Mouse (Mus musculus) limb, embryonic 14.5 days (tissue): Measurements from ENCODE around the gene Tmem131l. TPM values are rescaled to one million over a fixed set of nuclear protein-coding genes. Genes with fewer than 3 reads are reported as not detected.

Experiments
- ATAC-seq: fragments of 200-750 bp; cut with Nextera tagmentation; 2 replicates; pipeline ENCODE4 v1.8.0; 2017; ENCODE audit warnings: low read depth, moderate number of reproducible peaks, moderate TSS enrichment; ENCODE audit not compliant: low FRiP score
- DNase-seq: peaks from one replicate; pipeline ENCODE4 v3.0.0-alpha.2; 2015; ENCODE audit warnings: low spot score
- H3K27ac ChIP-seq: fragments of 300-500 bp; sonication (generic); replicated peaks from 2 replicates; pipeline ENCODE4 v1.5.1; 2014; ENCODE audit warnings: low read depth, mild to moderate bottlenecking, low read length, moderate library complexity, mixed read lengths
- H3K27me3 ChIP-seq: fragments of 300-500 bp; sonication (generic); 2 replicates; pipeline ENCODE4 v1.6.1; 2014; ENCODE audit warnings: low read length, mixed read lengths; ENCODE audit not compliant: control insufficient read depth, insufficient read depth
- H3K36me3 ChIP-seq: fragments of 300-500 bp; sonication (generic); 2 replicates; pipeline ENCODE4 v1.6.1; 2014; ENCODE audit warnings: mild to moderate bottlenecking, low read length, moderate library complexity, mixed read lengths; ENCODE audit not compliant: control insufficient read depth, insufficient read depth
- H3K4me1 ChIP-seq: fragments of 300-500 bp; sonication (generic); 2 replicates; pipeline ENCODE4 v1.6.1; 2014; ENCODE audit warnings: antibody characterized with exemption, low read length, mixed read lengths; ENCODE audit not compliant: control insufficient read depth, insufficient read depth
- H3K4me2 ChIP-seq: fragments of 300-500 bp; sonication (generic); replicated peaks from 2 replicates; pipeline ENCODE4 v1.6.1; 2014; ENCODE audit warnings: low read depth, mild to moderate bottlenecking, low read length, moderate library complexity; ENCODE audit not compliant: severe bottlenecking
- H3K4me3 ChIP-seq: fragments of 300-500 bp; sonication (generic); replicated peaks from 2 replicates; pipeline ENCODE4 v1.5.1; 2014; ENCODE audit warnings: low read length
- H3K9ac ChIP-seq: fragments of 300-500 bp; sonication (generic); 2 replicates; pipeline ENCODE4 v1.6.1; 2014; ENCODE audit warnings: mild to moderate bottlenecking, low read depth, low read length, moderate library complexity; ENCODE audit not compliant: severe bottlenecking
- H3K9me3 ChIP-seq: fragments of 300-500 bp; sonication (generic); 2 replicates; pipeline ENCODE4 v1.6.1; 2016; ENCODE audit warnings: low read length; ENCODE audit not compliant: control insufficient read depth
- POLR2A ChIP-seq: fragments of 200-500 bp; IDR thresholded peaks from 2 replicates; pipeline ENCODE4 v1.8.0; 2012; ENCODE audit warnings: inconsistent platforms, mild to moderate bottlenecking, moderate library complexity, borderline replicate concordance; ENCODE audit not compliant: insufficient read depth, insufficient read length; ENCODE audit errors: extremely low read depth
- WGBS: fragments of 180-500 bp; shearing (Covaris S2); extraction: QIAGEN DNeasy Blood & Tissue Kit; methylation state at CpG from one replicate; pipeline ENCODE4 v1.1.7; 2014; 5-methylcytosine and 5-hydroxymethylcytosine counted together
- polyA plus RNA-seq, 2 experiments: library from polyadenylated mRNA; depleted of rRNA in 1 of 2; stranded (reverse) in 1 of 2; unstranded in 1 of 2; fragments of >200 nt; fragmentation: Nextera tagmentation in 1 of 2; extraction: Ambion mirVana in 1 of 2; gene quantifications; 2 replicates each; pipeline versions ENCODE4 v1.2.1 to v1.2.3; 2012 to 2014

Gene Tmem131l
- polyA plus RNA-seq, 2 experiments = 52.4 to 59.8 TPM

DNA sequence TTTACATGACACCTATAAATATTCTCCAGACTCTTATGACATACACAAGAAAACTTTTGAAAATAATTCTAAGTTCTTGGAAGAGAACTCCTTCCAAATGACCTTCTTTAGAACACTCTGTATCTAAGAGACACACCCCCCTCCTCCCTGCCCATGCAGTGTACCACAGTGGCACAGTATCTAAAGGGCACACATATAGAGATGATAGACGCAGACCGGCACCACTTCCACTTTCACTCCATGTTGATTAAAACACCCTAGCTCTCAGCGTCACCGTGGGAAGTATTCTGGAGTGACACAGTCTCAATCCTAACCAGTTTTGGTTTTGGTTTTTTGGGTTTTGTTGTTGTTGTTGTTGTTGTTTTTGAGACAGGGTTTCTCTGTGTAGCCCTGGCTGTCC is 3.1 kb downstream of the Tmem131l start:
- 93% methylated on average over 4 of the region's 4 CpGs for WGBS
- Histone ChIP-seq H3K9me3 (no peaks in the 10 kb centered on the region), H3K9ac (no peak overlapping the region), H3K27me3 (no peaks in the 10 kb centered on the region), H3K4me1 (peaks cover 14% of the 10 kb centered on the region), H3K4me3 (no peak overlapping the region), H3K4me2 (no peak overlapping the region), H3K27ac (no peak overlapping the region), H3K36me3 (peaks cover 2% of the 10 kb centered on the region; the same call in 1 of the 2 replicates)
- TF ChIP-seq POLR2A = no peak
- ATAC-seq (no peak), DNase-seq (no peak)

DNA sequence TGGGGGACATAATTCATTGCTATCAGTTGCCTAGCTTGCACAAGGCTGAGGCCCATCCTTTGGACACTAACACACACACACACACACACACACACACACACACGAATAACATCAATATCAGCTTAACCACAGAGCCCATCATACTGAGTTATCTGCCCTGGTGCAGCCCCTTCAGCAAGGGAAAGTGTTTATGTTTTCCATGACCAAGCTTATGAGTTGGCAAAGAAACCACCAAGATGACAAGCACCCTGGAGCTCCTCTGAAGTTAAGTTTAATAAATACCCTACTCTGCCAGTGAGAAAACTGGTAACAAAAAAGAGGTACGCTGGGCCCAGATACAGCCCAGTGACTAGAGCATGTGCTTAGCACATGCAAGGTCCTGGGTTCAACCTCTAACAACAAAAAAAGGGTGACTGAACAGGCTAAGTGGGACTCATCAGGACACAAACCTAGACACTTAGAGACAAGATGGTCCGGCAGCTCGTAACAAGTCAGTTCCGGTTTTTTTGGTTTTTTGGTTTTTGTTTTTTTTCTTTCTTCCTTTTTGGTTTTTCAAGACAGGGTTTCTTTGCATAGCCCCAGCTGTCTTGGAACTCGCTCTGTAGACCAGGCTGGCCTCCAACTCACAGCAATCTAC is 4.1 kb downstream of the Tmem131l start:
- 95% methylated on average over 6 of the region's 6 CpGs for WGBS
- ATAC-seq (no peak), DNase-seq (no peak)
- no peak overlapping the region for H3K4me3 ChIP-seq
- H3K9ac ChIP-seq = no peak overlapping the region
- H3K27ac ChIP-seq = no peak overlapping the region
- H3K4me2 ChIP-seq = no peak overlapping the region
- TF ChIP-seq POLR2A = no peak
- peaks cover 13% of the 10 kb centered on the region for H3K4me1 ChIP-seq
- H3K9me3 ChIP-seq = no peaks in the 10 kb centered on the region
- peaks cover 4% of the 10 kb centered on the region; the same call in 1 of the 2 replicates for H3K36me3 ChIP-seq
- no peaks in the 10 kb centered on the region for H3K27me3 ChIP-seq

DNA sequence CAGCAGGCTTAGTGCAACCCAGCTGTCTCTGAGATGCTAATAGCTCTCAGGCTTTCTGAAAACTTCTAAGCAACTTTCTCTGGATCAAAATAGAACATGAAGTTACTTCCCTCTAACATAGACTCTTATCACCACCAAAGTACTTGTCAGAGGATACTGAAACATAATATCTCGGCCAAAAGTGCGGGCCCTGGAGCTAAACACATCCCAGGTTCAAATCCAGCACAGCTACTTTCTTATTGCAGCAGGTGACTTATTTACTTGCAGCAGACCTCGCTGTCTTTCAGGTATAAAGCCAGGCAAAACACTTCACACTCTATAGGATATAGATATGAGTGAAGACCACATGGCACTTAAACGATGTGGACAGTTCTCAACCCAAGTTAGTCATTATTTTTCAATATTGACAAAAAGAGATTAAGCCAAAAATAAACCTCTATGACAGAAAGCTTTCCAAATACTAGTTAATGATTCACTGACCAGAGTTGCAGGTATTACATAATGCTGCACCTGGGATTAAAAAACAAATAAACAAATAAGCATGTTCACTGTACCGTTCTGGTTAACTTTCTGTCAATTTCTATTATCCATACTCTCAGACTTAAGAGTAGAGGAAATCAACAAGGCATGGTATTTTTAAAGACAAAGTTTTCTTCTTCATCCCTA is 5.7 kb downstream of the Tmem131l start:
- no peak overlapping the region for H3K4me3 ChIP-seq
- H3K4me1 ChIP-seq = peaks cover 10% of the 10 kb centered on the region; the same call in 1 of the 2 replicates
- no peaks in the 10 kb centered on the region for H3K9me3 ChIP-seq
- DNase-seq (no peak), ATAC-seq (no peak)
- no peak overlapping the region for H3K9ac ChIP-seq
- 85% methylated on average over 5 of the region's 5 CpGs for WGBS
- H3K4me2 ChIP-seq = no peak overlapping the region
- H3K27me3 ChIP-seq = no peaks in the 10 kb centered on the region
- no peak for TF ChIP-seq POLR2A
- peaks cover 15% of the 10 kb centered on the region for H3K36me3 ChIP-seq
- no peak overlapping the region for H3K27ac ChIP-seq

DNA sequence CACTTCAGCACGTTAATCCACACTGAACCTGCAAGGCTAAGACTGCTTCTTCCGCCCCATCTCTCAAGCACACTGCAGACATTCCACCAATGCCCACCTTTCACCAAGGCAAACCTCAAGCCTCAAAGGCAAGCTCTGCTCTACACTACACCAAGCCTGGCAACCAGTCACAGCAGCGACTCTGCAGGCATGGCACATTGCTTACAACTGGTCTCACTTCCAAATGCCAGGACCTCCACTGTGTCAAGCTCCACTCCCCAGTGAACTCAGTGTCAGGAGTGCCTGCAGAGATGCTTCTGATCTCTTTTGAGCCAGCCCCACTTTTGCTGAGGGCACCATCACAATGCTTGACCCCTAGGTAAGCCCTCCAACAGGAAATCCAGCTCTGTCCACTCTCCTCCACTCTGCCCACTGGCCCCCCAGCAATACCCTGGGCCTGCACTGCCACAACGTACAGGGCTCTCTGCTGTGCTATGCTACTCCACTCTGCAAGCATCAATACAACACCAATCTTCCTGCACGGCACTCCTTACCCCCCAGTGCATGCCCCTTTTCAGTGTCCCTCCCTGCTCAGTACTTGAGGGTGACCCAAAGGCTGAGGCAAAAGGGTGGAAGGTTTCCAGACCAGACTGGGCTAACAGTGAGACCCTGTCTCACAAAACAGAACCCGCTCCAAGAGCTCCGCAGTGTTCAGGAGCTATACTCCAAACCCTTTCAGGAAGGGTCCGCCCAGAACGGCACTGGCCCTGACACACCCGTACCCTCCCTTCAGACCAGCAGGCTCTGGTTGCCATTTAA is 6.8 kb downstream of the Tmem131l start:
- 84% methylated on average over 10 of the region's 10 CpGs for WGBS
- no peak overlapping the region for H3K4me3 ChIP-seq
- H3K27ac ChIP-seq = no peak overlapping the region
- TF ChIP-seq POLR2A = no peak
- H3K9ac ChIP-seq = no peak overlapping the region
- no peaks in the 10 kb centered on the region for H3K27me3 ChIP-seq
- H3K9me3 ChIP-seq = no peaks in the 10 kb centered on the region
- H3K4me2 ChIP-seq = no peak overlapping the region
- peaks cover 5% of the 10 kb centered on the region; the same call in 1 of the 2 replicates for H3K4me1 ChIP-seq
- DNase-seq (no peak), ATAC-seq (no peak)
- H3K36me3 ChIP-seq = peaks cover 15% of the 10 kb centered on the region

DNA sequence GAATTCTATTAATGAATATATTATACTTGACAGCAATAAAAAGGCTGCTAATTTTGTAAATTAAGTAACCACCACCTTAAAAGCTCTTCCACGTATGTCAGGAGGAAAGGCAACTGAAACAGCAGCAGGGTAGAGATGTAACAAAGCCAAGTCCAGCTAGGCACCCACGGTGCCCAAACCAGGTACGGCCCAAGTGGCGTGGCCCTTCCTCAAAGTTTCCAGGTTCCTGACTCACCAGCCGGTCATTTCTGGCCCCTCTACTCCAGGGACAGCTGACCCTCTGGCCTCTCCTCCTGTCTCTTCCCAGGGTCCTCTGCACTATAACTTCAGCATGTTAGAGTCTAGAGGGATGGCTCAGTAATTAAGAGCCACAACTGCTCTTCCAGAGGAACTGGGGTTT is 7.6 kb downstream of the Tmem131l start:
- H3K9me3 ChIP-seq = no peaks in the 10 kb centered on the region
- H3K4me1 ChIP-seq = peaks cover 1% of the 10 kb centered on the region; the same call in 1 of the 2 replicates
- H3K36me3 ChIP-seq = peaks cover 20% of the 10 kb centered on the region
- 90% methylated on average over 5 of the region's 5 CpGs for WGBS
- no peak overlapping the region for H3K27ac ChIP-seq
- no peaks in the 10 kb centered on the region for H3K27me3 ChIP-seq
- DNase-seq (no peak), ATAC-seq (no peak)
- H3K4me2 ChIP-seq = no peak overlapping the region
- no peak for TF ChIP-seq POLR2A
- H3K4me3 ChIP-seq = no peak overlapping the region
- no peak overlapping the region; the same call in 1 of the 2 replicates for H3K9ac ChIP-seq
